Mouse (Mus musculus) thymus, postnatal 10 days (tissue): ENCODE data around the gene Ing5.
"Not testable (repeated sequence)": the region's sequence is repeated elsewhere in the genome, so short reads cannot be mapped to it uniquely, and the experiment has no call there.

Experiments used
- DNase-seq, 2 experiments: peaks; one replicate each; pipeline ENCODE4 v3.0.0; 2021; ENCODE audit warnings: low spot score in 2 of 2

The Ing5 gene

DNA sequence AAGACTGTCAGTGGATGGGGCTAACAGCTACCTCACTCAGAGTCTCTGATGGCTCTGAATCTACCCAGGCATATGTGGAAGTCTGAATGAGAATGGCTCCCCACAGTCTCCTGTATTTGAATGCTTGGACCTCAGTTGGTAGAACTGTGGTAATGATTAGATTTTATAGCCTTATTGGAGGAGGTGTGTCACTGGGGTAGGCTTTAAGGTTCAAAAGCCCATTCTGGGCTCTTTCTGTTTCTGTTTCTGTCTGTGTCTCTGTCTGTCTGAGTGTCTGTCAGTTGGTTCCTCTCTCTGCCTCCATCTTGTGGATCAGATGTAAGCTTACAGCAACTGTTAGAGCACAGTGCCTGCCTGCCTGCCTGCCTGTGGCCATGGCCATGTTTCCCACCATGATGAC is 55.9 kb downstream of the Ing5 start:
- no peak for DNase-seq

GRCm38 (mm10) chr1:93861048-93861447 is 57.3 kb downstream of the Ing5 start, which contains the start of gene Gal3st2:
Gene Gal3st2 (plus strand): TSS chr1:93861306.
- DNase-seq = not testable (repeated sequence)
